Mouse (Mus musculus) embryo, embryonic 9.5 days (tissue): ENCODE results near the gene Acad12.

Experiments
- DNase-seq: peaks from one replicate; pipeline ENCODE4 v3.0.0-alpha.2; 2017; ENCODE audit errors: extremely low spot score

Gene Acad12

GRCm38 (mm10) chr5:121583765-121584501, 34.8 kb downstream of the Acad12 start:
- no peak for DNase-seq

GRCm38 (mm10) chr5:121581945-121582344, 36.8 kb downstream of the Acad12 start:
- no peak for DNase-seq

GRCm38 (mm10) chr5:121576927-121577488, 41.7 kb downstream of the Acad12 start:
- DNase-seq, result no peak

GRCm38 (mm10) chr5:121575867-121576266, 42.9 kb downstream of the Acad12 start:
- no peak for DNase-seq

GRCm38 (mm10) chr5:121574145-121574544, 44.6 kb downstream of the Acad12 start:
- no peak for DNase-seq

GRCm38 (mm10) chr5:121570787-121571186, 48.0 kb downstream of the Acad12 start:
- no peak for DNase-seq

GRCm38 (mm10) chr5:121569881-121570420, 48.8 kb downstream of the Acad12 start:
- DNase-seq, result no peak

- DNase-seq, result no peak
Observed at GRCm38 (mm10) chr5:121566035-121566681, 52.6 kb downstream of the Acad12 start.

- peak; percentile 91 for DNase-seq
Observed at GRCm38 (mm10) chr5:121564468-121564895, 54.3 kb downstream of the Acad12 start.

GRCm38 (mm10) chr5:121562436-121562835, 56.3 kb downstream of the Acad12 start:
- DNase-seq, result no peak

- DNase-seq, result no peak
Observed at GRCm38 (mm10) chr5:121549196-121549595, 69.5 kb downstream of the Acad12 start.

GRCm38 (mm10) chr5:121547084-121547483, 71.7 kb downstream of the Acad12 start:
- no peak for DNase-seq
